Mouse (Mus musculus) liver, postnatal 0 days (tissue): ENCODE data around the gene Pdxdc1.

Experiments
- CTCF ChIP-seq: sonication (generic); IDR thresholded peaks from 2 replicates; pipeline ENCODE4 v1.5.1; 2016; ENCODE audit warnings: antibody characterized with exemption, low read depth
- EP300 ChIP-seq: IDR thresholded peaks from 2 replicates; pipeline ENCODE4 v1.6.1; 2016; ENCODE audit warnings: antibody characterized with exemption, low read depth, mild to moderate bottlenecking

DNA sequence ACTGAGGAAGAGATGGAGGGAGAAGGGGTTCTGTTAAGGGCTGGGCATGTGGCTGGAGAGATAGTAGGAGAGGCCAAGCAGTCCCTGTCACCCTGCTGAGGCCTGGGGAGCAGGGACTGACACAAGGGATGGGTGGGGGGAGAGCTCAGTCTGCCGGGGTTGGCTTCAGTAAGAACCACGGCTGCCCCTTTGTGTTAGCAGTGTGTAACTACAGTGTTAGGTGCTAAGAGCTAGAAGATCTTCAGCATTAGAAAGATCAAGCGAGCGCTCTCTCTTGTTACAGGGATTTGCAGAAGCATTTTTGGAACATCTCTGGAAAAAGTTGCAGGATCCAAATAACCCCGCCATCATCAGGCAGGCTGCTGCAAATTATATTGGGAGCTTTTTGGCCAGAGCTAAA is 98.3 kb downstream of the Pdxdc1 start:
- TF ChIP-seq CTCF, result peak; percentile 15; the same call in 1 of the 2 replicates
- TF ChIP-seq EP300, result no peak
